Mouse (Mus musculus) liver (tissue): ENCODE data around the gene Arhgap42.
A peak's percentile ranks its signal among the peaks of the same experiment; 100 is the strongest.

Experiments used
- DNase-seq: peaks from one replicate; pipeline ENCODE4 v3.0.0-alpha.2; 2020; ENCODE audit warnings: mixed read lengths

Gene Arhgap42

DNA sequence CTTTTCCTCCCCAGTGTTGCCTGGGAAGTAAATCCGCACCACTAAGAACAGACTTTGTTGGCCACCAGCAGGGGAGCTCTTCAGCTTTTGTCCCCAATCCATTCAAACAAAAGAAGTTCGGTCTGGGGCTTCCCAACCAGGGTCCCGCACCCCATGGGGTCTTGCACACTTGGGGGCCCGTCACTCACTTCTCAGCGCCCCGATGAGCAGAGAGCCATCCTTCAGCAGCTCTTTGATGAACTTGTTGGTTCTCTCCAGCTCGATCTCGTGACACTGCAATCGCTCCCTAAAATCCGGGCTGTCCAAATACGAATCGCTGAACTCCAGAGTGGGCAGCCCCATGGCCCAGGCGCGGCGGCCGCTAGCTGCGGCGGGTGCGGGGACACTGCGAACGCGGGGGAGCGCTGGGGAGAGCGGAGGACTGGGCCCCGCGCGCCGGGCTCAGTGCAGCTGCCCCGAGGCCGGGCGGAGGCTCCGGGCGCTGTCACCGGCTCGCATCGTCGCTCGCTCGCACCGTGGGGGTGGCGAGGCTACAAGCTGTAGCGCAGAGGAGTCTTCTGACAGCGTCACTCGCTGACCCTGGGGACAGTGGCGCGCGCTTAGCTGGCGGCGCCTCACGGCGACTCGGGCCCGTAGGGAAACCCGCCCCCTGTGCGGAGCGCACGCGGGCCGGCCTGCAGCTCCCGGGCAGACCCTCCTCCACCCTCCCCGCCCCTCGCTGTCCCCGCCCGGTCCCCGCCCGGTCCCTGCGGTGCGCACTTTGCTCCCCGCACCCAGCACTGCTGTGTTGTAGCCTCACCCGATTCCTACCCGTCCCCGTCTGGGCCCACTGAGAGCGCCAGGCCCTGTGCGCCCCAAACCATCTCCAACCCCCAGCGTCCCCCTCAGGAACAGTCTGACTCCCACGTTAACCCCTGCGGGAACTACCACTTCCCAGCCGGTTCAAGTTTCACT lies at the start of gene Arhgap42:
TSS of gene Arhgap42 (minus strand) at position 664 of the 954 bp plus-strand sequence.
- peak; percentile 66 for DNase-seq

DNA sequence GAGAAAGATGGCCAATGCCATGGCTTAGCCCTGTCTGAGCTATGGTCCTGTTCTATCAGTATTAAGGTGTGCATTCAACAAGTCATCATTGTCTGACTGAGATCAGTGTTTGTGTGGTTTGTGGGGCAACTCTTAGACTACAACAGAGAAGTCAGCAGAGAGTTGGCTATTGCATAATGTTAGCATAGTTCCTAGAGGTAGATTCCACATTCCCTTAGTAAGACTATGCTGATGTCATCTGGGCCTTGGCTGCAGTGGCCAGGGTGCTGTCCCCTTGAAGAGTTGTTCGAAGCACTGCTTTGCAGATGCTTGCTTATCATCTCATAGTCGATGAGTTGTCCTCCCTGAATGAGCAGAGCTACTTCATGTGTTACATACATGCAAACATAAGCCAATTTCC lies 49.2 kb upstream of the Arhgap42 start:
- DNase-seq = no peak

DNA sequence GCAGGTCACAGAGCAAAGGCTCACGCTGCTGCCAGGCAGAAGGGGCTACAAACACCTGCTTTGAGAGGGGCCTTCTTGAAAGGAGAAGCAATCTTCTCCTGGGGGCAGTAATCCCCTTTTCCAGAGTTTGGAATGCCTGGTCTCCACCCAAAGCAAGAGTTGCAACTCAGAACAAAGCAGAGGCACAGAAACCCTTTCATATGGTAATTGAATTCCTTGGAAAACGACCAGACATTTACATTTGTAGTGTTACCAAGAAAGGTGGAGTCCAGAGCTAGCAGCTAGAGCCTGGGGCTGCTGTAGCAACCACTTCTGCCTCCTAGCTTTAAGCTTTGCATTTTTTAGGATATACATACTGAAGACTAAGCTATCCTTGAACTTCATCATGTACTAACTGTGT lies 30.4 kb upstream of the Arhgap42 start:
- DNase-seq = no peak

DNA sequence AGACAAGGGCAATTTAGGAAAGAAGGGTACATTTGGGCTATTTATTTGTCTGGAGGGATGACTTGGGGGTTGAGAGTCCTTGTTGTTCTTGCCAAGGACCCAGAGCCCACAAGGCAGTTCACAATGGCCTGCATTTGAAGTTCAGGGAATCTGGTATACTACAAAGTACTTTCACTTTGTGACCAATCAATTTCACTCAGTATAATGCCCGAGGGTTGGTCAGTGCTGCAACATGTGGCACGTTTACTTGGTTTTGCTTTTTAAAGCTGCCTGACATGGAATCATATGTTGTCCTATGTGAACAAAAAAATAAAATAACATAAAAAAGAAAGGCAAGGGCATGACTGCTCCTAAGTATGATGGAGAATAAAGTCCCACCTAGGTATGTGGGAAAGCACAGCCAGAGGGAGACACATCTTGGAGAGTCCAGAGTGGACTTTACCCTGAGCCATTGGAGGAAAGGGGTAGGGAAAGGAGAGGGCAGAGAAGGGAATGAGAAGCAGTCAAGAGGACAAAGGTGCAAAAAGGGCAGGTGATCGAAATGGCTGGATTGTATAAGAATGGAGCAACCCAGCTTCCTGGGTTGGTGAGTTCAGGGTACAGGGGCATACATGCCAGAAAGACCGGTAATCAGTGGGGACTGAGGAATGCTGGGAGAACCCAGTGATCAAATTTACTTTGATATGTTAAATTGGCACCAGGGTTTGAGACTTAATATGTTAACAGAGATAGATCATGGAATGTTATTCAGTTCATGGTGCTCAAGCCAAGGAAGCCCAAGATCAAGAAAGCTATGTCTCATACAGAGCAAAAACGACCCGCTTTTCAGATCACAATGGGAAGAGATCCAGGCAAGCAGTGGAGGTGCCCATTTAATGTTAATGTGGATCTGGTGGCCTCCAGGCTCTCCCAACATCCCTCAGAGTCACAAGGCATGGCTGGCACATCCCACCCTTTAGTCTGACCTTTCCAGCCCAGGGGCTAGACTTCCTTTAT lies 29.0 kb upstream of the Arhgap42 start:
- no peak for DNase-seq

DNA sequence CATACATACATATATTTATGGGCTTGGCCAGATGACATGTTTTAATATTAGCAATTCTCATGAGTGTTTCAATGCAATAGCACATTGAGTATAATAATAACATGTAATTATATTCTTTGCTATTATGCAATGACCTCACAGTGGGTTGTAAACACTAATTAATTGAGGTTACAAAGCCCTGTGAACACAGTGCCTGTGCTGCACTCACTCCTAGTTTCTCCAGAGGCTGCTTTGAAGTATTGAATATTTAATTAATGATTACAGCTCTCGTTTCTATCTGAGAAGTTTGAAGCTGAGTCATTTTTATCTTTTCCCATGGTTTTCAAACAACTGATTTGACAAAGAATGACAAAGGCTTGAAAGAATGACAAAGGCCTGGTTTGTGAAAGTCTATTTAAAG lies 24.6 kb upstream of the Arhgap42 start:
- DNase-seq = no peak

DNA sequence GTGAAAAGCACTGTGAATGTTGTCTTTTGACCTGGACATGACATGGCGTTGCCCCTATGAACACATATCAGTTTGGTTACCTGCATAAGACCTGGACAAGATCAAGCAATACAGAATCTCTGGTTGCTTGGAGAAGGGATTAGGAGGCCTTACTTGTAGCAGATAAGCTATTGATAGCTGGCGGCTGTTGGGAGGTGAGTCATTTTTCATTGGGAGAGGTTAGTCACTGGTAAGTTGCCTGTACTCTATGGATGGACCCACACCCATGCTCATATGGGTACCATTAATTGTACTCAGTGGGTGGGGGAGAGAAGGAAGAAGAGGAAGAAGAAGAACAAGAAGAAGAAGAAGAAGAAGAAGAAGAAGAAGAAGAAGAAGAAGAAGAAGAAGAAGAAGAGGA lies 23.6 kb upstream of the Arhgap42 start:
- DNase-seq = no peak

DNA sequence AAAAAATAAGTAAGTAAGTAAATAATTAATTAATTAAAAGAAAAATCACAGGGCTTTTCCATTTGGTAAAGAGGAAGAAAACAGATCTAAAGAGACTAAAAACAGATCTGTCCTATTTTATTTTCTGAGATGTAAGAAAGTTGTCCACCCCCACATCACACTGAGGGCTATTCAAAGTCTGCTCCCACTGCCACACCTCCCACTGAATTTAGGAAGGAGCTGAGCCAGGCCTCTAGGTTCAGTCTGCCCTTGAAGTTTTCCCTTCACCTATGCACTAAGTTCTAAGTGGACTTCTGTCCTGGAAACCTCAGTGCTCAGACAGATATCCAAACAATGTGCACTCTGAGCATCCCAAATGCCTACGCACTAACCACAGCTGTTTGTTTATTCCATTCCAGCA lies 15.9 kb upstream of the Arhgap42 start:
- no peak for DNase-seq

DNA sequence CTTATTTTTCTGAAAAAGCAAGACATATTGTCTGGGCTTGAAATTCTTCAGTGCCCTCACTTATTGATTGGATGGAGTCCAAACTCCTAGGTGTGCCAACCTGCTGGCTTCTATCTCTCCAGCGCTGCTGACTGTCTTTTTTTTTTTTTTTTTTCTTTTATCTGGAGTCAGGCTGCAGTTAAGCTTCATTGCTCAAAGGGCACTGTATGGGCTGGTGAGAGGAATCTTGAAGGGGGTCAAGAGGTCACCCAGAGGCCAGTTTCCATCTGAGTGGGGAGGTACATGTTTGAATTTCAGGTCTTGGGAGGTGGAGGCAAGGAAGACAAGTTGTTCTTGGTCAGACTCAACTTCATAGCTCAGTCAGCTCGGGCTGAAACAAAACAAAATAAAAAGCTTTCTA lies 9.6 kb upstream of the Arhgap42 start:
- no peak for DNase-seq

DNA sequence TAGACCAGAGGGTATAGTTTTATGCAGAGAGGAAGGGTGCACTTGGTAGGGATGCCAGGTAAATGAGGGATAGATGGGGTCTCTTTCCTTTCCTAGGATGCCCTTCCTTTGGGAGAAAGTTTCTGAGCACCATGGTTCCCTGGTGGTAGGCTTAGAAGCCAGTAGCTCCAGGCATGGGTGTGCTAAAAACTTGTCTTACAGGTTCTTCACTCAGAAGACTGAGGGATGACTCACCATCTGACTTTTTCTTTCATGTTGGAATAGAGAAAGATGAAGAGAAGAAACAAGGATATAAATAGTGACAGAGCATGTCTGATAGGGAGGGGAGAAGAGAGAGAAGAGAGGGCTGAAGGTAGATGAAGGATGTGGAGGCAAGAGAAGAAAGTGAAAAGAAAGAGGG lies 7.1 kb upstream of the Arhgap42 start:
- DNase-seq = no peak

DNA sequence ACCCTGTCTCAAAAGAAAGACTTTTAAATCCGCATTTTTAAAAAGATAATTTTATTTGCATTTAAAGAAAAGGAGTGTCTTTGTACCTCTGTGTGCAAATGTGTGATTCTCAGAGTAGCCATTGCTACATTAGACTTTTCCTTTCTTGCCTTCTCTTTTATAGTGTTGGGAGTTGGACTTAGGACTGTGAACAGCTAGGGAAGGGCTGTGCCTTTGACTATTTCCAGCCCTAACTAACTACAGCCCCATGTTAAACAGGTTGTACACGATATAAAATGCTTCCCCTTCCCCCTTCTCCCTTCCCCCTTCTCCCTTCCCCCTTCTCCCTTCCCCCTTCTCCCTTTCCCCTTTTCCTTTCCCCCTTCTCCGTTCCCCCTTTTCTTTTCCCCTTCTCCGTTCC lies 4.9 kb upstream of the Arhgap42 start:
- DNase-seq = no peak

DNA sequence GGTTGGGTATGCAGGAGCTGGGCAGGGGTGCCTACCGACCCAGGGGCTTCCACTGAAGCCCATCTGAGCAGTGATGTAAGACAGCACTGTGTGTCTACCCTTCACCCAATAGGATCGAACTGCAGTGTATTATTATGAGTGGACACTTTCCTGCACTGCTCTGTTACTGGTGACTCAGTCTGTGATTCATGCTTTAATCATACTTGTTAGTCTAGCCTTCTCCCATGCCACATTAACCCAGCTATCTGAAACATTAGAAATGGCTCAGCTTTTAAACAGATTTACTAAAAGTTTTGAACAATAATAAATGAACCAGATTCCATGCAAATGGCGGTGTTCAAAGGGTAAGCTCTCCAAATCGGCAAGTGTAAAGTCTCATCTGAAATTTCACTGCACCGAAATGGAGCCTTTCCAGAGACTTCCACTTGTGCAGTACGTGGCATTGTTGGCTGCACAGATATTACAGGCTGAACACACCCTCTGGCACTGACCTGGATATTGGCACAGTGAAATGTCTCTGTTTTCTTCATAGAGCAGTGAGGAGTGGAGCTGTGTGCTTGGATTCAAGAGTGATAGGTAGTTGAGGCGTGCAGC lies 2.4 kb upstream of the Arhgap42 start:
- no peak for DNase-seq

DNA sequence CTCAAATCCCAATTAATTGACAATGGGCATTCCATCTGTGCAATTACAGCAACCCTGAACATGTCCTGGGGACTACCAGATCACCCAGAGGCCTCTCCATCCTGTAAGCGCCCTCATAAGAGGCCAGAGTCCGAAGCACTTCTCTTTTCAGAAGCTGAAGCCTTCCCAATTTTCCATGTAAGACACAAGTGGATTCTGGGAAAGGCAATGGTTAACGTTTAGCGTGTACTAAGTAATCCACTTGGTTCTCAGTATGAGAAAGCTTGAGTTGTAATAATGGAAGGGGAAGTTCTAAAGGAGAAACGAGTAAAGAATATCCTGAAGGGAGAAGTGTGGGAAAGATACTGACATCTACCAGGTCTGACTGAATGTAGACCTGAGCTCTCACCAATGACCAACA lies 1.4 kb downstream of the Arhgap42 start:
- no peak for DNase-seq

DNA sequence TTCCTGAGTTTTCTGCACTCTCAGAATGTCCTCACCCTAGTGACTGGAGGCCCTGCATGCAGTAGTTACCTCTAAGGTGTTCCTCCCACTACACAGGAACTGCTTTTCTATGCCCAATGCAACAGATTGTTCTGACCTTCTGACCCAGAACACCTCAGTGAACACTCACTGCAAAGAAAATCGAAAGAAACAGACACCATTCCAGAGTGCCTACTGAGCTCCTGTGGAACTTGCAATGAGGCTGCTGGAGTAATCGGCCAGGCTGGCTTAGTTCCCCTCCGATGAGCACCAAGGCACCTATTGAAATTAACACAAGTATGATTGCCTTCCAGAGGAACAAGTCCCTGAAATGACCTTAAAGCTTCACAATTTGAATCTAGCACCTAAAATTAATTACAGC lies 9.2 kb downstream of the Arhgap42 start:
- no peak for DNase-seq

DNA sequence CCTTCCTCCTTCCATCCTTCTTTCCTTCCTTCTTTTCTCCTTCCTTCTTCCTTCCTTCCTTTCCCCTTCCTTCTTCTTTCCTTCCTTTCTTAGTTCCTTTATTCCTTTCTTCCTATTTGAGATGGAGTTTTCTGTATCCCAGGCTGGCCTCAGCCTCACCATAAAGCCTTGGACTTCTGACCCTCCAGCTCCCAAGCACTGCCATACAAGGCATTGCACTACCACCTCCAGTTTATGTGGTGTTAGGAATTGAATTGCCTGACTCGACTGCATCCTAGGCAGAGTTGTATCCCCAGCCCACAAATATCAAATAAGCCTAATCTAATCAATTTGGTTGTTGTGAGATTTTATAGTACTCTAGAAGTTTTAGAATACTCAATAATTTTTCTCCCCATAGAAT lies 14.1 kb downstream of the Arhgap42 start:
- DNase-seq = no peak

DNA sequence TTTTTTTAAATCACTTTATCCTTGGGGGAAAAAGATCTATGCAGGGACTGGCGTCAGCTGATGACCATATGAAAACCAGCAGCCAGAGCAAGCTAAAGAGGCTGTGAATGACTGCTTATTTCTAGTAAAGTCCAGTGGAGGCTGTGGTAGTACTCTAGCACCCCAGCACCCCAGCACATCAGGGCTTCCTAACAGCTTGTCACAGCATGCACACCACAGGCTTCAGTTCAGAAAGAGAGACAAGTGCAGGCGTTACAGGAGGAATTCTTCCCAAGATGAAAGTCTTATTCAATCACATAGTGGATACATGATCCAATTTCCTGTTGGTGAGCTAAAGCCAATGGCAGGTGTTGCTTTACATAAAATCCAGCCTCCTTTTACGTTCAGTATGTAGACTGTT lies 15.5 kb downstream of the Arhgap42 start:
- no peak for DNase-seq

DNA sequence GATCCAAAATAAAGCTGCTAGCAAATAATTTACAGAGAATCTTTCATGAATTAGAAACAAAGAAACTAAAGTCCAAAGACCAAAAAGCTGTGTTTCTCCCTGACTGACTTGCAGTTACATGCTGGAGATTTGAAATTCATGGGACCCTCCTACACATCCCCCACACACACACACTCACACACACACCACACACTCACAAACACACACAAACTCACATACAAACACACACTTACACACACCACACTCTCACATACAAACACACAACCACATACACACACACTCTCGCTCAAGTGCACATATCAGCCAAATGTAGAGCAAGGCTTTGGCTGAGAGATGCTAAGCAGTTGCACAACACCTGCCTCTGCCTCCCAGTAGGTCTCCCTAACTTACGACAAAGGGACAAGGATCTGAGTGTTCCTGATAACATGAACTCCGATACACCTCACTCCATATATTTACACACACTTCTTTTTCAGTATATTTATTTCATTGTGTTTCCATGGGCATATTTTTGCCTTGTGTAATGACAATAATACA lies 16.9 kb downstream of the Arhgap42 start:
- DNase-seq = no peak

DNA sequence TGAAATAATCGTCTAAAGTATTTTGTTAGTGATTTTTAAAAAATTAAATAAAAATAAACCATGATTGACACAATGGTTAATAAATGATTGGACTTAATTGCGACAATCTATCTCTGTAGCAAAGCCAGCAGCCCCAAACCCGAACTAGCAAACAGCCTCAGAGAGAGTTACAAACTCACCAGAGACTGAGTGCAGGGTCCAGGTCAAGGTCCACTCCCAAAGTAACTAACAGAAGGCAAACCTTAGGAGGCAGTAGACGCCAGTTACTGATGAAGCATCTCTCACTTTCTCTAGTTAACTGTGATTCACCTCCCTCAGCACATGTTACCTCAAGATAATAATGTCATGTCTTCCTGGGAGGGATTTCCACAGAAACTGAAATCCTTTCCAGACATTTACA lies 17.7 kb downstream of the Arhgap42 start:
- DNase-seq = no peak

DNA sequence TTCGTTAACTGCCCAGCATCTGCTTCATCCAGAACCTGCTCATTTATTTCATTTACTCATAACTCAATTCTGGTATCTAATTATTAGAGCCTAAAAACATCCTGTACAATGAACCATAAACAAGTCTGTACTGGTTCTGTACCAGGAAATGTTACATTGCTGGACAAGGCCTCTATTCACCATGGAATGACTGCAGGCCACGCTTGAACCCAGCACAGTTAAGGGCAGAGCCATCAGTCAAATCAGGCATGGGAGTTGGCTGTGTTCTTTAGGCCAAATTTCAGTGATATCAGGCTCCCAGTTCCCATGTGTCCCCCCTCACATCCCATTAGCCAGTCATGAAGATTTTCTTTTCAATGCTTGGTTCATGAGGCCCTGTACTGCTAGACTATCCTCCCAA lies 20.6 kb downstream of the Arhgap42 start:
- no peak for DNase-seq

DNA sequence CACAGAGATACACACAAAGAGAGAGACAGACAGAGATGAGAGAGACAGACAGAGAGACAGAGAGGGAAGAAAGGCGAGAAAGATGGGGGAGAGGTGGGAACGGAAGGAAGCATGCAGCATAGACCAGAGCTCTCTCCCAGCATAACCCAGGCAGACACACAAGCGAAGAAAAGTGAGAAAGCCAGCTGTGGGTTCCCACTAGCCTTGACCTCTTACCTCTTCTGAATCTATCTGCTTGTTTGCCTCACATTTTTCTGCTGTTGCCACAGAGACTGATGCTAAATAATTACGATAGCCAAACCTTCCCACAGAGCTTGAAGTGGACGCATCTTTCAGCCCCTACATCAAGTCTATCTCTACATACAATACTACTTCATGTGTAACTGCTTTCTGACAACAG lies 24.1 kb downstream of the Arhgap42 start:
- DNase-seq = no peak

DNA sequence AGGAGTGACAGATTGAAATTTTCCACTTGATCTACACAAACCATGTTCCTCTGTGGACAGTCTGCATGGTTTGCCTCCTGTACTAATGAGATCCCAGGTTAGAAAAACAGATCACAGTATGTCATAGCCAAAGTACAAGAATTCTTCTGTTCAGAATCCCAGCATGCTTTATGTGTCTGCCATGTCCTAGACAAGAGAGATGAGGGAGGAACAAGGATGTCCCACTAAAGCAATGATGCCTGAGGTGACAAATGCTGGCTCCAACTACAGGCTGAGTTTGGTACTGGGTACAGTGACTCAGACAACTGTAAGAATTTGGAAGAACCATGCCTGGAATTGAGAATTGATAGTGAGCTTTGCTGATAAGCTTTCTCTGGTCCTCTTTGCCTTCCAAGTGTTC lies 24.6 kb downstream of the Arhgap42 start:
- no peak for DNase-seq

DNA sequence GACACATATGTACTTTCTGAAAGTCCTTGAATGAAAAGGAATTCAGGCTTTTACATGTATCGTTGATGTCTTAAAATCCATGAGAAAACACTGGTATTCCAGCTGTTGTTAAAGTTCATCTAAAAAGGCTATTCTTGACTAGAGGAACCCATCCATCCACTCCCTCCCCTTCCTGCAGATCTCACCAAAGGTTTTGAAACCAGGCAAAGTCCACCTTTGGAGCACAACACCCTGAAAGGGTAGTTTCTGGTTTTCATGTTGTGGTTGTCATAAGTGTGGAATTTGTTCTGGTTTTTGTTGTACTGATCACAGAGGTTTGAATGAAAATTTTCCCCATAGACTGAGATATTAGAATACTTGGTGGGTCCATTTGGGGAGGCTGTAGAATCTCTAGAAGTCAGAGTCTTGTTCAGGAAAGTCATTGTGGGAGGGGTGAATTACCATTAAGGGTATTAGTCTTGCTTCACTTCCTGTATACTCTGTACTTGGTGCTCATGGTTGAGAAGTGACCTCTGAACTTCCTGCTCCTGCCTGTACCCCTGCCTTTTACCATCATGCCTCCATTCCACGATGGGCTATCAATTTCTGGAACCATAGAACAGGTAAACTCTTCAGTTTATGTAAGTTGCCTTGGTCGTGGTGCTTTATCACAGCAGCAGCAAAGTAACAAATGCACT lies 27.4 kb downstream of the Arhgap42 start:
- DNase-seq = no peak

DNA sequence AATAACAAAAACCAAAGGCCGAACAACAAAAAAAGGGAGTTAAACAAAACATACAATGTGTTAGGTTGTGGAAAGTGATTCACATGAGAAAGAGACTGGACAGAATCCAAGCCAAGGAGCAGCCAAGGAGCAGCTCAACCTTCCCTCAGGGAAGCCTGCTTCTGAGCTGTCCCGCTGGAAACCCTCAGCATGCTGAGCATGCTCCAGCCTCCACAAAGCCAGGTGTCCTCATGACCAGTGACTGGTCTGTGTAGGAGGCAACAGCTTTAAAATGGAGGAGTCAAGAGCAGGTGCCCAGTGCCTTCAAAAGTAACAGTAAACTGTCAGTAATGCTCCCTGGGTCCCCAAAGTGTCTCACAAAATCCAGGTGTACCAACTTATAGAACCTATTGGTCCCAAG lies 28.4 kb downstream of the Arhgap42 start:
- DNase-seq = no peak
